Mouse (Mus musculus): ENCODE data around the gene Boc. TPM values are rescaled to one million over a fixed set of nuclear protein-coding genes. Genes with fewer than 3 reads are reported as not detected.

Boc gene
- polyA plus RNA-seq, 1 experiment from 2014 or later = 3.1 TPM

DNA sequence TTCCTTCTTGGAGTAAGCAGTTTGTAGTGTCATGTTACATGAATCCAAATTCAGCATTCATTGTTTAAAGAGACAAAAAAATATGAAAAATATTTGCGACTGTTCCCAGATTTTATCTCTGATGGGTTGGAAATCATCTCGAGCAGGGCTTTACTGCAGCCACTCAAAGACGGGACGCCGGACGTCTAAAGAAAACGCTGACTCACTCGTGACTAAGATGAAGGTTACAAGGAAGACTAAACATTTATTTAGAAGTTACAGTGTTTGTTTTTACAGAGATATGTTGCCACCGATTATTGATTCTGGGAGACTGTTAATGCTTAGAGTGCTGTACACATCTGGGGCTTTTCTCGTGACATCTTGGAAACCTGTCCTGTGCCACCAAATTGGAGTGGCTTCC is 73.9 kb downstream of the Boc start:
- Histone ChIP-seq H3K9ac (ENCODE audit: low read depth, low read length) (no peak overlapping the region), H3K27ac (ENCODE audit: low read depth, low read length) (no peak overlapping the region), H3K27me3 (replicated peaks; ENCODE audit: control insufficient read depth, insufficient read depth, low read length) (no peaks in the 10 kb centered on the region), H3K36me3 (ENCODE audit: control insufficient read depth, insufficient read depth) (no peaks in the 10 kb centered on the region; the same call in 1 of the 2 replicates), H3K9me3 (ENCODE audit: control insufficient read depth) (no peaks in the 10 kb centered on the region), H3K4me1 (replicated peaks; ENCODE audit: control insufficient read depth, insufficient read depth, low read length) (no peaks in the 10 kb centered on the region), H3K4me3 (ENCODE audit: low read depth, low read length) (no peak overlapping the region), H3K4me2 (replicated peaks; ENCODE audit: low read depth) (no peak overlapping the region)
- TF ChIP-seq CTCF (IDR thresholded peaks at IDR 0.05; ENCODE audit: low read depth) = no peak
- 60% methylated on average over 10 of the region's 10 CpGs for WGBS
- no peak for ATAC-seq

DNA sequence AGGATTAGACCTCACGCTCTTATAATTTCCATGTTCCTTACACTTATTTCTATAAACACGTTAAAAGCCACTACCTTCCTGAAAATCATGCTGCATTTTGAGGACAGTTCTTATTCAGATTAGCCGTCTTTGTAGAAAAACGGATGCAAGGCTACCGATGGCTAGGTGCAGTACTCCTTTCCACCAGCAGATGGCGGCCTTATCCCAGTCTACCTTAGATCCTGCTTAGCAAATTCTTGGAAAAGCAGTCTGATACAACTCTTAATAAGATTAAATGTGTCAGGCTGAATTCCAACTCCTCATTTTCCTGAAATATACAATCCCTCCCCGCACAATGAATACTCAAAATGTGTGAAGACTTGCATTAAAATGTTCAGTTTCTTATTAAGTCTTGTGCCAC is 74.6 kb downstream of the Boc start:
- Histone ChIP-seq H3K9ac (ENCODE audit: low read depth, low read length) (no peak overlapping the region), H3K36me3 (ENCODE audit: control insufficient read depth, insufficient read depth) (no peaks in the 10 kb centered on the region), H3K27me3 (replicated peaks; ENCODE audit: control insufficient read depth, insufficient read depth, low read length) (no peaks in the 10 kb centered on the region), H3K4me2 (replicated peaks; ENCODE audit: low read depth) (no peak overlapping the region), H3K9me3 (ENCODE audit: control insufficient read depth) (no peaks in the 10 kb centered on the region), H3K4me1 (replicated peaks; ENCODE audit: control insufficient read depth, insufficient read depth, low read length) (no peaks in the 10 kb centered on the region), H3K4me3 (ENCODE audit: low read depth, low read length) (no peak overlapping the region), H3K27ac (ENCODE audit: low read depth, low read length) (no peak overlapping the region)
- peak; percentile 96 for TF ChIP-seq CTCF (IDR thresholded peaks at IDR 0.05; ENCODE audit: low read depth)
- ATAC-seq = no peak
- 4% methylated on average over 7 of the region's 7 CpGs for WGBS

DNA sequence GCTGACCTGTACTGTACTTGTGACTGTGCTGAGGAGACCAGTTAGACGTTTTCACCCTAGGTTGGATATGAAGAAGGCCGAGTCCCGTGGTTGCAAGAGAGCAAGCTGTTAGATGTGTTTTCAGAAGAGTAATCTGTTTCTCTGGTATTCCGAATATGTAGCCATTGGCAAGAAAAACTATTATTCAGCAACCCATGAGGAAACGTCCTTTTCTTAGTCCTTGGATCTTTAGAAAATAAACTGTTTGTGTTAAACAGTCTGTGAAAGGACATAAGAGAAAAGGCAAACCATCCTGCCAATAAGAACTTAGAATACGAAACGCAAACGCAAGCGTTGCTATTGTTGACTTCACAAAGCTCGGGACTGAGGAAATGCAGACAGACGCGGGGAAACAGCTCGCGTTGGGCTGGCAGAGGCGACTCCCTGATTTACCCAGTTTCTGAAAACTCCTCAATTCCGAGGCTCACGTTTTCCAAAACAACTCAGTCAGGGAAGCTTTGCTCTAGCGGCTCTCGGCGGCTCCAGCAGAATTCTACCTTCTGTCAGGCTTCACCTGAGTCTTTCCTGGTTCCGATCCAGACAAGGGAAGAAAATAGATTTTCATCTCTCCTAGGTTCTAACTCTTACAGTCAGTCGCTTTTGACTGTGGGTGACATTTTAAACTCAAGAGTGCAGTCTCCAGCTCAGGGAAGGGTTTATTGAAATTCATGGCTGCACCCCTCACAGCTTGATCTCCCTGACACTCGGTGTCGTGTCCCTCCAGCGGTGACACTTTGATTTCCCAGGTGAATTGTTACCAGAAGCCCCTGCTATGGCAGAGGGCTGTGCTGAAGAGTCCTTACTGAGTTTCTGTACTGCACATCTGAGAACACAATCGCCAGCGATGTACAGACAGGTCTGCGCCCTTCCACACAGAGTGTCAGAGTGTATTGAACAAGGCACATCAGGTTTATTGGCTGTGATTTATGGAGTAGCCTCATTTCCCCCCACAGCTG is 76.8 kb downstream of the Boc start:
- H3K9me3 ChIP-seq (ENCODE audit: control insufficient read depth) = no peaks in the 10 kb centered on the region
- no peak for TF ChIP-seq CTCF (IDR thresholded peaks at IDR 0.05; ENCODE audit: low read depth)
- no peaks in the 10 kb centered on the region for H3K27me3 ChIP-seq (replicated peaks; ENCODE audit: control insufficient read depth, insufficient read depth, low read length)
- no peak overlapping the region for H3K27ac ChIP-seq (ENCODE audit: low read depth, low read length)
- WGBS = 40% methylated on average over 28 of the region's 28 CpGs
- H3K9ac ChIP-seq (ENCODE audit: low read depth, low read length) = no peak overlapping the region
- no peak for ATAC-seq
- no peak overlapping the region for H3K4me2 ChIP-seq (replicated peaks; ENCODE audit: low read depth)
- no peaks in the 10 kb centered on the region for H3K4me1 ChIP-seq (replicated peaks; ENCODE audit: control insufficient read depth, insufficient read depth, low read length)
- no peak overlapping the region for H3K4me3 ChIP-seq (ENCODE audit: low read depth, low read length)
- H3K36me3 ChIP-seq (ENCODE audit: control insufficient read depth, insufficient read depth) = no peaks in the 10 kb centered on the region

DNA sequence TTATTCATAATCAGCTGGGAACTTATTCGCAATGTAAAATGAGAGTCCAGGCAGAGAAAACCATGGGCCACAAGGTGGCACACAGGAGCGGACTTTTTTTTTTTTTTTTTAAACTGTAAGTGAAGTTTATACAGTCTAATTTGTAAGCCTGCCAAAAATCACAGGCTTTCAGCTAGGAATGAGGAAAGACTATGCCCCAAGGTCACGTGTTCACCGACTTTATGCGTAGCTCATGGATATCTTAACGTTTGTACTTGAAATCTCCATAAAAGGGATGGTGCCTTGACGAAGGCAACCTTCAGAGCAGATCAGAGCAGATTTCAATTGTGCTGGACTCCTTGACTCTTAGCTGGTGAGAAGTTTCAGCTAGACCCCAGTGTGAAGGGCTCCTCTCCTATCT is 78.1 kb downstream of the Boc start:
- Histone ChIP-seq H3K9me3 (ENCODE audit: control insufficient read depth) (no peaks in the 10 kb centered on the region), H3K27ac (ENCODE audit: low read depth, low read length) (no peak overlapping the region), H3K4me1 (replicated peaks; ENCODE audit: control insufficient read depth, insufficient read depth, low read length) (no peaks in the 10 kb centered on the region), H3K36me3 (ENCODE audit: control insufficient read depth, insufficient read depth) (no peaks in the 10 kb centered on the region), H3K9ac (ENCODE audit: low read depth, low read length) (no peak overlapping the region), H3K27me3 (replicated peaks; ENCODE audit: control insufficient read depth, insufficient read depth, low read length) (no peaks in the 10 kb centered on the region), H3K4me3 (ENCODE audit: low read depth, low read length) (no peak overlapping the region), H3K4me2 (replicated peaks; ENCODE audit: low read depth) (no peak overlapping the region)
- 46% methylated on average over 7 of the region's 7 CpGs for WGBS
- ATAC-seq = peak; percentile 31; the same call in 1 of the 2 replicates
- peak; percentile 57 for TF ChIP-seq CTCF (IDR thresholded peaks at IDR 0.05; ENCODE audit: low read depth)

DNA sequence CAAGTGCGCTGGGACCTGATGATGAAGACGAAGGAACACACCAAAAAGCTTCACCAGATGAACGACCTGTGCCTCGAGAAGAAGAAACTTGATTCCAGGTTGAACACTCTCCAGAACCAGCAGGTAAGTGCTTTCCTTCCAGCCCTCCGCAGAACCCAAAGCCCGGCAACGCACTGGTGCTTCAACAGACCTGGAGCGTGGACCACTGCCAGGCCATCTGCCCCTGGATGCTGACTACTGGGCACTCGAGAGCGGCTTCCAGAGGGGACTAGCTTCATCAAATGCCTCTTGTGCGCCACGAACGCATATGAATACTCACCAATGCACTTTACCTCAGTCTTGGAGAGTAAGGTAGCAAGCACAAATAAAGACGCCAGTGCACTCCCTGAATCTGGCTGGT is 78.8 kb downstream of the Boc start:
- H3K27me3 ChIP-seq (replicated peaks; ENCODE audit: control insufficient read depth, insufficient read depth, low read length) = no peaks in the 10 kb centered on the region
- no peak overlapping the region for H3K4me3 ChIP-seq (ENCODE audit: low read depth, low read length)
- H3K9me3 ChIP-seq (ENCODE audit: control insufficient read depth) = no peaks in the 10 kb centered on the region
- TF ChIP-seq CTCF (IDR thresholded peaks at IDR 0.05; ENCODE audit: low read depth) = no peak
- ATAC-seq = no peak
- no peak overlapping the region for H3K9ac ChIP-seq (ENCODE audit: low read depth, low read length)
- no peak overlapping the region for H3K27ac ChIP-seq (ENCODE audit: low read depth, low read length)
- H3K4me1 ChIP-seq (replicated peaks; ENCODE audit: control insufficient read depth, insufficient read depth, low read length) = no peaks in the 10 kb centered on the region
- H3K4me2 ChIP-seq (replicated peaks; ENCODE audit: low read depth) = no peak overlapping the region
- 91% methylated on average over 14 of the region's 14 CpGs for WGBS
- H3K36me3 ChIP-seq (ENCODE audit: control insufficient read depth, insufficient read depth) = no peaks in the 10 kb centered on the region

- no peak overlapping the region for H3K4me3 ChIP-seq (ENCODE audit: low read depth, low read length)
- 36% methylated on average over 18 of the region's 18 CpGs for WGBS
Measured at GRCm38 (mm10) chr16:44478767-44479166, 79.9 kb downstream of the Boc start.

More at GRCm38 (mm10) chr16:44478767-44479166, 79.9 kb downstream of the Boc start:
- Histone ChIP-seq H3K9me3 (ENCODE audit: control insufficient read depth) (no peaks in the 10 kb centered on the region), H3K9ac (ENCODE audit: low read depth, low read length) (no peak overlapping the region), H3K36me3 (ENCODE audit: control insufficient read depth, insufficient read depth) (no peaks in the 10 kb centered on the region), H3K4me1 (replicated peaks; ENCODE audit: control insufficient read depth, insufficient read depth, low read length) (no peaks in the 10 kb centered on the region), H3K4me2 (replicated peaks; ENCODE audit: low read depth) (no peak overlapping the region; the same call in 1 of the 2 replicates), H3K27ac (ENCODE audit: low read depth, low read length) (no peak overlapping the region), H3K27me3 (replicated peaks; ENCODE audit: control insufficient read depth, insufficient read depth, low read length) (no peaks in the 10 kb centered on the region)
- no peak for ATAC-seq
- TF ChIP-seq CTCF (IDR thresholded peaks at IDR 0.05; ENCODE audit: low read depth) = no peak
